Mouse (Mus musculus): ENCODE measurements around the gene Atp2a1.
A peak's percentile ranks its signal among the peaks of the same experiment; 100 is the strongest.
"Not testable (repeated sequence)": the region's sequence is repeated elsewhere in the genome, so short reads cannot be mapped to it uniquely, and the experiment has no call there.

The Atp2a1 gene

DNA sequence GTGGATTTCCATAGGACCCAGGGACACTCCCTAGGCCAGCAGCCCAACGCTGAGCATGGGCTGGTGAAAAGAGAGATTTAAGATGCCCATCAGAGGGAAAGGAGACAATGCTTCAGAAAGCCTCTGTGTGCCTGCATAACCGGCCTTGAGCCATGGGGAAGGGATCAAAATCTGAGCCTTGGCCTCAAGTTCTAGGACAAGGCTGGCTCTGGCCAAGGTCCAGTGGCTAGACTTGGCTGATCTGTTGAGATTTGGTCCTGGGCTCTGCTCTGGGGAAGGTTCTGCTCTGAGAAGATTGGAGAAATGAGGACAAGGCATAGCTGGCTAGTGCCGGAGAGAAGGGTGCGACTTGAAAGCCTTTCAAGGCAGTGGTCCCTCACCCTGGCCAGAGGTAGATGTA lies 51.8 kb downstream of the Atp2a1 start:
- no peak for ATAC-seq (ENCODE audit: low TSS enrichment)

DNA sequence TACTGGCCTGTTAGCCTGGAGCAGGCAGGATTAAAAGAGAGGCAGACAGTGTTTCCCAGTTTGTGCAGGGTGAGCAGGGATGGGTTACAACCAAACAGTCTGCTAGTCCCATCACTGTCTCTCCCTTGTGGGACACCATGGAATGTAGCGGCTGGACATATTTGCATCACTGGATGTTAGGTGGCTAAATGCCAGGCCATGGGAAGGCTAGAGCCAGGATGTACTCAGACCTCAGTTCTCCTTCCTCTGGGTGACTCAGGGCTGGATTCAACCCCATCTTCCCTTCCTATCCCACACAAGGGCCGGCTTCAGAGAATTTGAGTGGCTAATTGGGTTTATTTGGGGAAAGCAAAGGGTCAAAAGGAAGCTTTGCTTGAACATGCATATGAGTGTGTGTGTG lies 54.2 kb downstream of the Atp2a1 start:
- no peak for ATAC-seq (ENCODE audit: low TSS enrichment)

GRCm38 (mm10) chr7:126402518-126402917 lies 60.4 kb downstream of the Atp2a1 start:
- not testable (repeated sequence) for ATAC-seq (ENCODE audit: low TSS enrichment)

DNA sequence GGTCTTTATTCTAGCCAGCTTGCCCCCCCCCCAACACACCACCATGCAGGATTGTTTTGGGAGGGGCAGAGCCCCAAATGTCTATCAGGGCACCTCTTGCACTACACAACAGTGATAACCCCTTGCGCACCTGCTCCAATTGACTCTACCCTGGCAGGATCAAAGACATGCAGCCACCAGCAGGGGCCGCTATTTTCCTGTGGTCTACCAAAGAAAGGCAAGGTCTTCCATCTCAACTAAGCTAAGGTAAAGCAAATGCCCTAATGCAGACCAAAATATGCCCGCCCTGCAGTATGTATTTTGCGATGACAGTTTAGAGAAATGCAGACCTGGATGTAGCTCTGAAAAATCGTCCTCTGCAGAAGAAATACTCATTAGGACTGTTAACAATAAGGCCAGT lies 63.4 kb downstream of the Atp2a1 start:
- no peak for ATAC-seq (ENCODE audit: low TSS enrichment)

DNA sequence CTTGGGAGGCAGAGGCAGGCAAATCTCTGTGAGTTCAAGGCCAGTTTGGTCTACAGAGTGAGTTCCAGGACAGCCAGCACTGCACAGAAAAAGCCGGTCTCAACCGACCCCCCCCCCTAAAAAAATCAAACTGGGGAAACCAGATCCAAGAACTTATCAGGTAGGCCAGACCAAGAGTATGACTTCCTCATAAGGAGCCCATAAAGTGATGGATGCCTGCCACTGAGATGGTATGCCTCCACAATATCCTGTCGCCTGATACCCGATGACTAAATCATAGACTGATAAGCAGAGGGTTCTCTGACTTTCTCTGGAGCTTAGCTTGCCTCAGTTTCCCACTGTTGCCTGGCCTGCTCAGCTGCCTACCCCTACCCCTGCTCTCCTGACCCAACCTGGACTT lies 65.1 kb downstream of the Atp2a1 start:
- no peak for ATAC-seq (ENCODE audit: low TSS enrichment)

DNA sequence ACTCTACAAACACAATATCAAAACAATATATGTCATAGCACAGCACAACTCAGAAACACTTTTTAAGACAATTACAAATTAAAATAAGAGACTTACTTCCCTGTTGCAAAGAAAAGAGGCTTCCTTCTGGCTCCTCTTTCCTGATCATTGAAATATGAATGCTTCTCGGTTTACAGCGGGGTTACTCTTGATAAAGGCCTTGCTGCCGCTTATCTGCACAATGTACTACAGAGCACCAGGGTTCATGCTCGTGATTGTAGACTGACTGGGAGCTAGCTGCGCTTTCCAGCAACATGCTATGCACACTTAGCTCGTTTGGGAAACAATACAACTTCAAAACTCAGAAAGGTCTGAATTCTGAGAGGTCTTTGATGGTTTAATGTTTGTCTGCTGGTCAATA lies 65.7 kb downstream of the Atp2a1 start:
- ATAC-seq (ENCODE audit: low TSS enrichment), result no peak

DNA sequence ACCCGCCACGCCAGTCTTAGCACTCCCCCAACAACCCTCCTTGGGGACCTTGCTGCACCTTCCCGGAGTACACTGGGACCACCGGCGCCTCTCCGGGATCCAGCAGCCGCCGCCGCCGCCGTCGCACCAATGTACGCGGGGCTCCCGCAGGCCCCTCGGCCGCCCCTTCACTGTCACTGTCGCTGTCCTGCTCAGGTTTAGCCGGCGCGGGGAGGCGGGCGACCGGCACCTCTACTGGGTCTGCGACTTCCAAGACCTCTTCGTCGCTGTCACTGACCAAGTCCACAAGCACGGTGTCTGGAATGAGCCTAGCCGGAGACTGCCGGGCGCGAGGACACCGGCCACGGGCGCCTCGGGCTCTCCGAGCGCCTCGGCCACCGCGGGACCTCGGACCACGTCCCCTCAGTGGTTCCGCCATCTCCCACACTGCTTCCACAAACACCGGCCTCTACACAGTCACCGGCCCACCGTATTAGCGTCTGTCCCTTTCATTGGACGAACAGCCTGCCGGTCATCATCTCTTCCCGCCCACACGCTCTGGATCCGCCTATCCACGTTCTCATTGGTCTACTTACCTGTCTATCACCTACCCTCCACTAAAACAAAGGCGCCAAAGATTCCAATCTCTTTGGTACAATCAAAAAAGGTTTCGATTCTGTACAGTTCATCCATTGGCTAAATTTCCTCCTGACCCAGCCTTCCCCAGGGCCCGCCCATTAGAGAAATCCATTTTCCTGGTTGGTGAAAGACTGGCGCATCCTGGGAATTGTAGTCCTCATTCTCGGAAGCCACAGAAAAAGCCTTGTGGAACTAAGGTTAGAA lies 66.4 kb downstream of the Atp2a1 start, which contains the start of gene Nfatc2ip:
Nfatc2ip (minus strand) TSS at position 440 of the 822 bp plus-strand sequence.
- peak; percentile 99 for ATAC-seq (ENCODE audit: low TSS enrichment)
